In the genomic region with DNA sequence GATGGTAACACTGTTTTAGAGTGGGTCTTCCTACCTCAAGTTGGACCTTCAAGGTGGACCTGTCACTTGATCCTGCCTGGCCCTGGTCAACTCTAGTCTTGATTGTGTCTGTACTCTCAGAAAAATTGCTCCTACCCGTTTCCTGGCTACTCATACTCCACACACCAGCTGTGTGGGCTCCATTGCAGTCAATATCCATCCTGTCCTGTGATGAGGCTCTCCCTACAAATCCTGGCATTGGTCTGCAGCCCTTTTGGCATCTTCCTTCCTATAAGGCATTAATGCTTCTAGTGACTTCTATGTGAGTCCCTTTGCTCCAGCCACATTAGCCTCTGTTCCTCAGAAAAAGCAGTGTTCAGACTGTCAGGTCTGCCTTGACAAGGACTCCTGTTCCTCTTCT, we compare ENCODE assay signal across 24 mouse cellular contexts.
A peak's percentile ranks its signal among the peaks of the same experiment; 100 is the strongest.
DNase-seq lines count a peak whose midpoint lies in the region; ATAC-seq and TF ChIP-seq lines count a peak whose summit lies in the region.
"Had no signal": no experiment of that assay in that cellular context is flagged by ENCODE, and none has a peak within 500 bp of the region (broad histone marks: within the 10 kb centered on the region; RNA-seq: fewer than 3 reads in every experiment).

No protein-coding gene starts in this region.

- no peaks in the 10 kb centered on the region for H3K9me3 ChIP-seq in heart, embryonic 11.5 days (replicated peaks; ENCODE audit: control insufficient read depth, low read length)
- no peaks in the 10 kb centered on the region for H3K9me3 ChIP-seq in lung, postnatal 0 days (ENCODE audit: low read length)
- H3K9me3 ChIP-seq: embryonic facial prominence, embryonic 10.5 days; embryonic facial prominence, embryonic 12.5 days; forebrain, embryonic 13.5 days; forebrain, embryonic 15.5 days; G1E had no signal

- H3K27me3 ChIP-seq in heart, embryonic 11.5 days (ENCODE audit: control insufficient read depth, insufficient read depth, low read length) = no peaks in the 10 kb centered on the region
- H3K27me3 ChIP-seq in lung, postnatal 0 days (replicated peaks; ENCODE audit: insufficient read depth, low read length) = no peaks in the 10 kb centered on the region
- H3K27me3 ChIP-seq: CH12.LX; embryonic facial prominence, embryonic 12.5 days; forebrain, embryonic 13.5 days; forebrain, embryonic 15.5 days had no signal

- no peak overlapping the region for H3K4me3 ChIP-seq in heart, embryonic 11.5 days (ENCODE audit: low read depth, low read length)
- no peak overlapping the region for H3K4me3 ChIP-seq in lung, postnatal 0 days (ENCODE audit: low read depth, low read length)
- H3K4me3 ChIP-seq: embryonic facial prominence, embryonic 10.5 days; embryonic facial prominence, embryonic 12.5 days; forebrain, embryonic 13.5 days; forebrain, embryonic 15.5 days had no signal

- H3K27ac ChIP-seq in heart, embryonic 11.5 days (ENCODE audit: low read depth, low read length) = no peak overlapping the region
- no peak overlapping the region for H3K27ac ChIP-seq in lung, postnatal 0 days (ENCODE audit: low read length)
- H3K27ac ChIP-seq: embryonic facial prominence, embryonic 10.5 days; embryonic facial prominence, embryonic 12.5 days; forebrain, embryonic 13.5 days; forebrain, embryonic 15.5 days had no signal

- H3K4me1 ChIP-seq in heart, embryonic 11.5 days (ENCODE audit: control insufficient read depth, insufficient read depth, low read length) = no peaks in the 10 kb centered on the region
- no peaks in the 10 kb centered on the region for H3K4me1 ChIP-seq in lung, postnatal 0 days (ENCODE audit: insufficient read depth, low read depth, low read length)
- H3K4me1 ChIP-seq: embryonic facial prominence, embryonic 12.5 days; forebrain, embryonic 13.5 days; forebrain, embryonic 15.5 days had no signal

- TF ChIP-seq CTCF in lung, postnatal 0 days (IDR thresholded peaks at IDR 0.05) = no peak

- H3K9ac ChIP-seq in heart, embryonic 11.5 days (ENCODE audit: low read depth, low read length) = no peak overlapping the region
- H3K9ac ChIP-seq in lung, postnatal 0 days (replicated peaks; ENCODE audit: low read depth) = no peak overlapping the region
- H3K9ac ChIP-seq: embryonic facial prominence, embryonic 12.5 days; forebrain, embryonic 13.5 days; forebrain, embryonic 15.5 days had no signal

- peak; percentile 53 for DNase-seq in heart, adult 11 months
- peak; percentile 6 for DNase-seq in lung, postnatal 14 days
- no peak for DNase-seq in lung, postnatal 0 days (ENCODE audit: low spot score)
- peak; percentile 18 to 56 for DNase-seq in lung, postnatal 4 days
- DNase-seq in lung, postnatal 25 days (ENCODE audit: low spot score) = no peak
- DNase-seq: adrenal gland, adult 8-10 months; adrenal gland, postnatal 14 days; adrenal gland, postnatal 36 days; B cell, adult 2 months; cerebellum, adult 11-12 months; cerebellum, adult 2 months; cerebellum, adult 9-10 months; cerebellum, postnatal 10 days; cerebellum, postnatal 25 days had no signal

- no peaks in the 10 kb centered on the region for H3K36me3 ChIP-seq in heart, embryonic 11.5 days (ENCODE audit: control insufficient read depth, insufficient read depth, low read length)
- H3K36me3 ChIP-seq in lung, postnatal 0 days (ENCODE audit: insufficient read depth, low read length) = no peaks in the 10 kb centered on the region
- H3K36me3 ChIP-seq: embryonic facial prominence, embryonic 10.5 days; embryonic facial prominence, embryonic 12.5 days; forebrain, embryonic 15.5 days; G1E had no signal

- no peak overlapping the region for H3K4me2 ChIP-seq in heart, embryonic 11.5 days
- no peak overlapping the region for H3K4me2 ChIP-seq in lung, postnatal 0 days (replicated peaks; ENCODE audit: low read depth, low read length)
- H3K4me2 ChIP-seq: embryonic facial prominence, embryonic 12.5 days; forebrain, embryonic 13.5 days; forebrain, embryonic 15.5 days had no signal

- 60% methylated on average over 1 of the region's 1 CpGs for WGBS in heart, embryonic 11.5 days (ENCODE audit: insufficient replicate concordance)
- WGBS in lung, postnatal 0 days = 26% methylated on average over 1 of the region's 1 CpGs

- no peak for TF ChIP-seq EP300 in lung, postnatal 0 days (IDR thresholded peaks at IDR 0.05)

- no peak for ATAC-seq in heart, embryonic 11.5 days (replicated peaks; ENCODE audit: insufficient number of reproducible peaks, low FRiP score, low TSS enrichment)
- no peak for ATAC-seq in lung, postnatal 0 days
- ATAC-seq: activated CD4-positive, CD25-positive, alpha-beta regulatory T cell, adult 4 months; CD4-positive, CD25-positive, alpha-beta regulatory T cell, adult 4 months; forebrain, embryonic 13.5 days; forebrain, embryonic 15.5 days; Patski had no signal

Comparison
In these comparisons a context has a peak if more than half of its experiments do, and no peak if none do; other contexts are left out.
1. DNase-seq: peak in heart, adult 11 months (single experiment), lung, postnatal 14 days (single experiment) and lung, postnatal 4 days (2 of 2); none in lung, postnatal 0 days (single experiment) and lung, postnatal 25 days (single experiment).